Mouse (Mus musculus): Measurements from ENCODE around the gene Tsc22d4. TPM values are rescaled to one million over a fixed set of nuclear protein-coding genes. Genes with fewer than 3 reads are reported as not detected.
"Not testable (repeated sequence)": the region's sequence is repeated elsewhere in the genome, so short reads cannot be mapped to it uniquely, and the experiment has no call there.

Gene Tsc22d4
- polyA plus RNA-seq, 1 experiment: 273 TPM

DNA sequence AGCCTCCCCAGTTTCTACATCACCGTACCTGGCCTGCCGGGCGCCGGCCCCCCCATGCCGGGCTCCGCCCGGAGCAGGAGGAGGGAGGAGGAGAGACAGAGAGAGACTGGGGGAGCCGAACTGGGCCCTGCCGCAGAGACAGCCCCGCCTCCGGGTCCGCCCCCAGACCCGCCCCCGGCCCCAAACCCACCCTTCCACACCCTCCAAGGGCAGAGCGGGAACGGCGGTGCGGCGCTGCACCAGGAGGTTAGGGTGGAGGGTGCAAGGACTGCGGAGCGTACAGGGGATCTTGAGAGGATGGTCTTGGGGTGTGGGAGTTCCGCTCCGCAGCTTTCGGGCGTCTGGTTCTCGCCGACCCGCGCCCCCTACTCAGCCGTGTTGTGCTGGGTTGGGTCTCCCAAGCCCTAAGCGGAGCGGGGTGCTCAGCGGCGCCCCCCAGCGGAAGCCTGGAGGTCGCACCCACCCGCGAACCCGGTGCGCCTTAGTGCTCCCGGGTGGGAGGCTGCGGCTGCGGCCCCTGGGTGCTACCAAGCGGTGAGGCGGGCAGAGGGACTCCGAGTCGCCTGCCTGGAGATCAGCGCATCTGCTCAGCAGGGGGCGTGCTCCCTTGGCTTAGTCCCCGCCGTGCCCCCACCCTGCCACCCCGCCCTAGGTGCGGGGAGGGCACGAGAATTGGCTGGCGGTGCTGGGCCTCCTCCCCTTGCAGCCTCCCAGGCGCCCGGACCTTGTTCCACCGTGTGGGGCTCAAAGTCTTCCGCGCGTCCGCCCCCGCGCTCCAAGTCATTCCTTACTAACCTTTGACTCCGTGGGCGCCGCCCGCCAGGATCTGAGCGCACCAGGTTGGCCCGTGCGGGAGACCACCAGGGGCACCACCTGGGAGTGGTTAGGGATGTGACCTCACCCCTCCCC is 4.3 kb upstream of the Tsc22d4 start, which contains the start of gene Nyap1:
Nyap1 (minus strand) TSS at position 585 of the 909 bp plus-strand sequence.
- peak in 1 of 2 experiments; percentile 86 for DNase-seq (ENCODE audit: extremely low spot score in 1 of 2, low spot score in 1 of 2)

DNA sequence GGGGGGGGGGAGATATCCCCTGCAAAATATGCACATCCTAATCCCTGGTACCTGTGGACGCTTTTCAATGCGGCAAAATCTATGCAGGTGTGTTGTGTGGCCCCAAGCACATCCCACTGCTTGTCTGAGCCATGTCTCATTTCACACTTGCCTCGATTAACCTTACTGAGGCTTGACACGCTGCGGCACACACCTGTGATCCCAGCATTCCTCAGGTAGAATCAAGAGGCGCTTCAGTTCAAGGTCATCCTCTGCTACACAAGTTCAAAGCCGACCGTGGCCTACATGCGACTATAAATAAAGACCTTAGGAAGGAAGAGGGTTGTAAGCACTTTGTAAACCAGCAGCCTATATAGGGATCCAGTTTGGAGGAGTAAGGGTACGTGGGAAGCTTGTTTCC is 3.5 kb upstream of the Tsc22d4 start:
- no peak for DNase-seq (ENCODE audit: extremely low spot score in 1 of 2, low spot score in 1 of 2)

GRCm38 (mm10) chr5:137742836-137743235 is 2.7 kb upstream of the Tsc22d4 start:
- DNase-seq (ENCODE audit: extremely low spot score in 1 of 2, low spot score in 1 of 2): no peak

DNA sequence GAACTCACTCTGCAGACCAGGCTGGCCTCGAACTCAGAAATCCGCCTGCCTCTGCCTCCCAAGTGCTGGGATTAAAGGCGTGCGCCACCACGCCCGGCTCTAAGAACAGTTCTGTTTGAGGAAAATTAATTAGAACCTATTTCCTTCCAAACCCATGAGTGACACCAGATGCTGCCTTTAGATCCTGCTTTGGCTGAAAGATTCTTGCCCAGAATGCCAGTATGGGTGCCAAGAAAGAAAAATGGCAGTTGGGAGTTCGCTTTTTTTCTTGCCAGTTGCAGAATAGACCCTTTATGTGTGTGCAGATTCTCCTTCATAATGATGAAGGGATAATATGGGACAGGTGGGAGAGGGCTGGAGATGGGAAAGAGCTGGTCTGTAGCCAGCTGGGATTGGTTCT is 1.3 kb upstream of the Tsc22d4 start:
- DNase-seq (ENCODE audit: extremely low spot score in 1 of 2, low spot score in 1 of 2): no peak

DNA sequence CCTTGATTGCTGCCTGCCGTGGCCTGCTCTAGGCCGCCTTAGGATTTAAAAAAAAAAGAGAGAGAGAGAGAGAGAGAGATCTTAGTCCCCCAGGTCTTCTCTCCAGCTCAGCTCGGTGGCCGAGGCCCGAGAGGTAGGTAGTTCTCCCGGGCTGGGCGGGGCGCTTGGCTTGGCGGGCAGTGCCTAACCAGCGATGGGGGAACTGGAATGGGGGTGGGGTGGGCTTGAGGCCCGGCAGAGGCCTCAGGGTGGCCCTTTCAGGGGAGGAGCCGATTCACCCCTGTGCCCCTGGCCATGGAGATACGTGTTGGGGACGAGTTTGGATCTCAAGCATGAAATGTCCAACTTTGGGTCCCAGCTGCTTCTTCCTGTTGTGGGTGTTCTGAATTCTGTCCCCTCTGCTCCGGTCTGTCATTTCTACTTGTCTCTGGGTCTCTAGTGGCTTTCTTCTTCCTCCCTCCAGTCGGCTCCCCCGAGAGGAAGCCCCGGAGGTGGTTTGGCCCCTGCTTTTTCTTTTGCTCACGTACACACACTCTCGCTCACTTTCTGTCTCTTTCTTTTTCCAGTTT is 836 bp downstream of the Tsc22d4 start:
- no peak for DNase-seq (ENCODE audit: extremely low spot score in 1 of 2, low spot score in 1 of 2)

- no peak for DNase-seq (ENCODE audit: extremely low spot score in 1 of 2, low spot score in 1 of 2)
Observed at GRCm38 (mm10) chr5:137746851-137747325, 1.4 kb downstream of the Tsc22d4 start.

DNA sequence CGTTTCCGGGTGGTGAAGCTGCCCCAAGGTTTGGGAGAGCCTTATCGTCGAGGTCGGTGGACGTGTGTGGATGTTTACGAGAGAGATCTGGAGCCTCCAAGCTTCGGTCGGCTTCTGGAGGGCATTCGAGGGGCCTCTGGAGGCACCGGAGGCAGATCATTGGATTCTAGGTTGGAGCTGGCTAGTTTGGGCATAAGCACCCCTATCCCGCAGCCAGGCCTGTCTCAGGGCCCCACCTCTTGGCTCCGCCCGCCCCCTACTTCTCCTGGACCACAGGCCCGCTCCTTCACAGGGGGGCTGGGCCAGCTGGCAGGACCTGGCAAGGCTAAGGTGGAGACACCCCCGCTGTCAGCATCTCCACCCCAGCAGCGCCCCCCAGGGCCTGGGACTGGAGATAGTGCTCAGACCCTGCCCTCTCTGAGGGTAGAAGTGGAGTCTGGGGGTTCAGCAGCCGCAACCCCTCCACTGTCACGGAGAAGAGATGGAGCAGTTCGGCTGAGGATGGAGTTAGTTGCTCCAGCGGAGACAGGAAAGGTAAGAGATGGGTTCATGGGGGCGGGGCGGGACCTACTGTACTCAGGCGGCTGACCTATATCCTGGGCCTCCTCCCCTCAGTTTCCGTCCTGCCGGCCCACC is 1.9 kb downstream of the Tsc22d4 start:
- DNase-seq (ENCODE audit: extremely low spot score in 1 of 2, low spot score in 1 of 2): no peak

- DNase-seq (ENCODE audit: extremely low spot score in 1 of 2, low spot score in 1 of 2): no peak
Observed at GRCm38 (mm10) chr5:137748130-137748770, 2.7 kb downstream of the Tsc22d4 start.

DNA sequence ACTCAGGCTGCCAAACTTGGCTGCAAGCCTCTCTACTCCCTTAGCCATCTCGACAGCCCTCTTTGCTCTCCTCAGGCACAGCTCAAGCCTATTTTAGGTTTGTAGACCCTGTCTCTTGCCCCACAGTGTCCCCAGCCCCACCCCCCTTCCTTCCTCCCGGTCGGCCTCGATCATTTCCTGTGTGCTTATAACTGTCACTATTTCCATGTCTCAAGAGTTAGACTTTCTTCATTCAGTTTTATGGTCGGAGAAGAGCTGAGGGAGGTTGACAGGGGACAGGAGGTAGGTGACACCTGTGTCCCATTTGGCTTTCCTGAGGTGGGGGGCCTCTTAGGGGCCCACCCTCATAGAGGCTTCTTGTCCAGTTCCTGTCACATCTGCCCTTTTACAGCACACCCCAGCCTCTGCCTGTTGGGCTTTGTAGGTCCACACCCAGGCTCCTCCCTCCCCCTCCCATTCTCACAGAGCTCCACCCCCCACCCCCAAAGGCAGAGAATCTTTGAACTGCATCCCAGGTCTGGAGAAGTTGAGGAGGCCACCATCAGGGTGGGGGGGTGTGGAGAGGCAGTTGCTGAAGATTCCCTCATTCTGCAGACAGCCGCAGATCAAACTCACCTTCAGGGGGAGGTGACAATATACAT is 3.8 kb downstream of the Tsc22d4 start:
- DNase-seq (ENCODE audit: extremely low spot score in 1 of 2, low spot score in 1 of 2): no peak

DNA sequence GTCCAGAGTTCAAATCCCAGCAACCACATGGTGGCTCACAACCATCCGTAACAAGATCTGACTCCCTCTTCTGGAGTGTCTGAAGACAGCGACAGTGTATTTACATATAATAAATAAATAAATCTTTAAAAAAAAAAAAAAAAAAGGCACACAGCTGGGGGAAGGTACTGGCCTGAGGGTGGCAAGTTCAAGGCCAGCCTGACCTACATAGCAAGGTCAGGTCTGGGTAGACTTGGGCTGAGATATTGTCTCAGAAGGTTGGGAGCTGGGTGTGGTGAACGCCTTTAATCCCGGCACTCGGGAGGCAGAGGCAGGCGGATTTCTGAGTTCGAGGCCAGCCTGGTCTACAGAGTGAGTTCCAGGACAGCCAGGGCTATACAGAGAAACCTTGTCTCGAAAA is 4.7 kb downstream of the Tsc22d4 start:
- DNase-seq (ENCODE audit: extremely low spot score in 1 of 2, low spot score in 1 of 2): not testable (repeated sequence)

- DNase-seq (ENCODE audit: extremely low spot score in 1 of 2, low spot score in 1 of 2): no peak
Observed at GRCm38 (mm10) chr5:137751221-137751887, 5.8 kb downstream of the Tsc22d4 start.

DNA sequence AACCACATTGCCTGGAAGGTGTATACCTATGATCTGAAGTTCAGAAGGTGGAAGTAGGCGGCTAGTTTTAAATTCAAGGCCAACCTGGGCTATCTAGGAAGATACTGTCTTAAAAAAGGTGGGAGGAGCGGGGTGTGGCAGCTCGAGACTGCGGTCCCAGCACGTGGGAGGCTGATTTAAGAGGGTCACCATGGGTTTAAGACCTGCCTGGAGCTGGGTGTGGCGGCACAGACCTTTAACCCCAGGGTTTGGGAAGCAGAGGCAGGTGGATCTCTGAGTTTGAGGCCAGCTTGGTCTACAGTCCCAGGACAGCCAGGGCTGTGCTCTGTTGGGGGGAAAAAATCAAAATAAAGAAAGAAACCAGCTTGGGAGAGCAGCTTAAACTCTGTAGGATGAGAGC is 6.5 kb downstream of the Tsc22d4 start:
- DNase-seq (ENCODE audit: extremely low spot score in 1 of 2, low spot score in 1 of 2): no peak

DNA sequence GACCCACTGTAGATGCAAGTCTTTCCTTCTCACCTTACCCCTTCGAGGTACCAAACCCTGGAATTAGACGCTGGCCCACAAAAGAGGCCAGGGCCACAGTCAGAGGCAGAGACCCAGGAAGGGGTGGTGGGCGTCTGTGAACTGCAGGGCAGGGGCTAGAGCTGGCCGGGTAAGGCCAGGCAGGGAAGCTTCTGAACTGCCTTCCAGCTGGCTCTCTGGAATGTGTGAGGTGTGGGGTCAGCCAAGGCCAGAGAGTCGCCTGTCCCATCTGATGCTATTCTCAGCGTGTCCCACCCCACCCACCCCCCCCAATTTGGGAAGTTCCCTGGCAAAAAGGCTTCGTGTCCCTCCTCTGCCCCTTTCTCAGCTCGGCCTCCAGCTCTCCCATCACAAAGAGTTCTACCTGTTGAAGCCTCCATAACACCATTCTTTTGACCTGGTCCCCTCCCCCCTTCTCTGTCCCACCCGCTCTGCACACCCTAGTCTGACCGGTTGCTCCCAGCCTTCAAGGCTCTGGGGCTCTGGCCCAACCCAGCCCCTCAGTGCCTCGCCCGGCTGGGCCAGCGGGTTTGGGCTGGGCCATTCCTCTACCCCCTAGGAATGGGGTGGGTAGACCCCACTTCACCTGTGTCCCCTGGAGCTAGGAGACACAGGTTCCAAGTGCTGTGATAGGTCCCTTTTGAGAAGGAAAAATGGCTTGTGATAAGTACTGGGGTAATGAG is 7.7 kb downstream of the Tsc22d4 start:
- DNase-seq (ENCODE audit: extremely low spot score in 1 of 2, low spot score in 1 of 2): no peak

DNA sequence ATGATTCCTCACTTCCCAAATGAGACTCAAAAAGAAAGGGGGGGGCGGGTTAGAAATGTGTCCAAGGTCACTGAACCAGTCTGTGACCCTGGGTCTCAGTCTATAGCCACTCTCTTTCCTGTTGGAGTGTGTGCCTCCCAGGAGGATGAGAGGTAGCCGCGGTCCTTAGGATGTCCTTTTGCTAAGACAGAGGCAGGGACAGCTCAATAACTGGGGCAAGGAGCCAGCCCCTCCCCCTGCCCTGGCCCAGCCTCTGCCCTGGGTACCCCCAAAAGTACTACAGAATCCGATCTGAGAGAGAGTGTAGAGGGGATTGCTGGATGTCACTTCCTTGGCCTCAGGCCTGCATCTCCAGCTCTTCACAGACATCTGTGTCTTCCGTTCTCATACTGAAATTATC is 9.9 kb downstream of the Tsc22d4 start:
- DNase-seq (ENCODE audit: extremely low spot score in 1 of 2, low spot score in 1 of 2): no peak

GRCm38 (mm10) chr5:137756106-137756505 is 10.6 kb downstream of the Tsc22d4 start:
- DNase-seq (ENCODE audit: extremely low spot score in 1 of 2, low spot score in 1 of 2): no peak

- peak; percentile 79 to 94 for DNase-seq (ENCODE audit: extremely low spot score in 1 of 2, low spot score in 1 of 2)
Observed at GRCm38 (mm10) chr5:137756882-137757661, 11.5 kb downstream of the Tsc22d4 start.

GRCm38 (mm10) chr5:137757887-137758286 is 12.4 kb downstream of the Tsc22d4 start:
- peak; percentile 79 to 82 for DNase-seq (ENCODE audit: extremely low spot score in 1 of 2, low spot score in 1 of 2)

DNA sequence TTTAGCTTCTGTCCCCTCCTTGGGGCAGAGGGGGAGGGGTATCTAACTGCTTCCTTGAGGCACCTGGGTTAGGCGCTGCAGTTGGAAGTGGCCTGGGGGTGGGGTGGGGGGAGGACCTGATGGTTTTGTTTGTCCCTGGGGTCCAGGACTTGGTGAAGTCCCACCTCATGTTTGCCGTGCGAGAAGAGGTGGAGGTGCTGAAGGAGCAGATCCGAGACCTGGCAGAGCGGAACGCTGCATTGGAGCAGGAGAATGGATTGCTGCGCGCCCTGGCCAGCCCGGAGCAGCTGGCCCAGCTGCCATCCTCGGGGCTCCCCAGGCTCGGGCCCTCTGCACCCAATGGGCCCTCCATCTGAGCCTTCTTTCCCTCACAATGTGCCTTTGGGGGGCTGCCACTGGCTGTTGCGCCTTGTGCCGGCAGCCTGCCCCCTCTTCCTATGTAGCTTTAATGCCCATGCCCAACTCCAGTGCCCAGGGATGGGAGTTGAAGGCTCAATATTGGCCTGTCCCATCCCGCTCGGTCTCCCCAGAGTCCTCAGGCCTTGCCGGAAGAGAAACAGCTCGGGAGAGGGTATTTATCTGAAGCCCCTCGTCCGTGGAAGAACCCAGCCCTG is 13.5 kb downstream of the Tsc22d4 start:
- DNase-seq (ENCODE audit: extremely low spot score in 1 of 2, low spot score in 1 of 2): no peak

All from frontal cortex, adult 2 months (tissue).